Mouse (Mus musculus) olfactory bulb, adult 2 months (tissue): ENCODE data around the gene Alg9.

Experiments
- CTCF ChIP-seq: fragments of 200-500 bp; IDR thresholded peaks from 2 replicates; pipeline ENCODE4 v1.5.1; 2012; ENCODE audit warnings: low read depth, mild to moderate bottlenecking, low read length, moderate library complexity; ENCODE audit not compliant: insufficient read depth
- POLR2A ChIP-seq: fragments of 200-500 bp; IDR thresholded peaks from 2 replicates; pipeline ENCODE4 v1.6.1; 2012; ENCODE audit warnings: mild to moderate bottlenecking, low read depth, low read length, moderate library complexity; ENCODE audit not compliant: insufficient read depth

DNA sequence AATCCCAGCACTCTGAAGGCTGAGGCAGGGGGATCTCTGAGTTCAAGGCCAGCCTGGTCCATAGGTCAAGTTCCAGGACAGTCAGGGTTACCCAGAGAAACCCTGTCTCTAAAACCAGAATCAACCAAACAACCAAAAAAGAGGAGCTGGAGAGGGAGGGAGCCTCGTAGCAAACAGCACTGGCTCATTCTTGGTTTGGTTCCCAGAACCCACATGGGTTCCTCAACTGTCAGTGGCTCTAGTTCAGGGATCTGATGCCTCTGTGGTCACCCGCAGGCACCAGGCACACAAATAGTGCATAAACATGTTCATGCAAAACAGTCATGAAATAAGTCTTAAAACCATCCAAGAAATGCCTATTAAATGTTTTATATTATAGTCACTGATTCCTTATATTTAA, 93.4 kb downstream of the Alg9 start:
- TF ChIP-seq POLR2A = no peak
- TF ChIP-seq CTCF = no peak
